Mouse (Mus musculus): Measurements from ENCODE around the gene Nav2.

- TF ChIP-seq CTCF (IDR thresholded peaks at IDR 0.05) (no peak), EP300 (IDR thresholded peaks at IDR 0.05; ENCODE audit: insufficient read depth, low read depth, low read length) (no peak)
These were observed 161.0 kb downstream of the Nav2 start for GRCm38 (mm10) chr7:49069396-49069961.

All from heart, adult 2 months (tissue).